Mouse (Mus musculus): ENCODE results near the gene Abhd10.

DNA sequence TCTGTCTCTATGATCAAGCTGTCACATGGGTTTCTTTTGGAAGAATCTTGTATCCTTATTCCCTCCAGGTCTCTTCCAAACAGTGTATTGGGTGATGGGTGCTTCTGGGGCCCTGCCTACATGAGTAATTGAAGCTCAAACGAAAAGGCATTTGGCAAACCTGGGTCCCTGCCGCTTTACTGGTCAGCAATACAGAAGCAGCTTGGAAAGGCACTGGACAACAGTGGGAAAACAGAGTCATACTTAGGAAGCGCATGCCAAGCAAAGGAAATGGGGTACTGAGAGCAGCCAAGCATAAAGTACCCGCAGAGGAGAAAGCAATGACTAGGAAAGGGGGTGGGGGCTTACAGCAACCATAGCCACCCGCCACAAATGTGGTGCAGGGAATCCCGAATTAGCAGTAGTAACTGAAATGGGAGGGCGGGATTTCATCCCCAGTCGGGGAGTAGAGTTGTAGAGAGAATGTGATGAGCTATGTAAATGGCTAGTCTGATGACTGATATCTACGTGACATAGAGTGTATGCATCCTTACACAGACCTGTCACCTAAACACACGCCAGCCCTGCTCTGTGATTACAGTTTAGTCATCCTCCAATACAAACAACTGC, 22.6 kb downstream of the Abhd10 start:
- no peak for TF ChIP-seq CTCF (IDR thresholded peaks at IDR 0.05; ENCODE audit: control insufficient read depth, insufficient read depth, insufficient replicate concordance, low read depth, low read length)
- no peak for TF ChIP-seq POLR2A (IDR thresholded peaks at IDR 0.05; ENCODE audit: control insufficient read depth, low read depth, low read length)
